Mouse (Mus musculus) liver (tissue): ENCODE data around the gene Tmem216.
A peak's percentile ranks its signal among the peaks of the same experiment; 100 is the strongest.
"Not testable (repeated sequence)": the region's sequence is repeated elsewhere in the genome, so short reads cannot be mapped to it uniquely, and the experiment has no call there.

Experiments used
- DNase-seq: peaks from one replicate; pipeline ENCODE4 v3.0.0-alpha.2; 2020; ENCODE audit warnings: mixed read lengths

The Tmem216 gene

DNA sequence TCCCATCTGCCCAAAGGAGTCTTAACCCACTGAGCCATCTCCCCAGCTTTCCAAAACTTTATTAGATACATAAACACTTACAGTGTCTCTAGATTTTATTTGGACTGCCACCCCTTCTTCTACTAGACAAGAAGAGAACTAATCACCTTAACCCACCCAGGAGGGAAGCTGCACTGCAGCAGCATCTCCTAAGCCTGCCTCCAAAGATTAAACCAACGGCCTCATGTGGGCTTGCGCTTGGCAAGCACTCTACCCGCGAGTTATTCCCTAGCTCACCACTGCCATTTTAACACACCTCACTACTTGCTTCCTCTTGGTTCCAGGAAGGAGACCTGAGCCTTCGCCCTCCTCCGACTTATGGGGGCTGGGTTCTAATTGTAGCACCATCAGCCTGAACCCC is 8.2 kb upstream of the Tmem216 start:
- DNase-seq = no peak

DNA sequence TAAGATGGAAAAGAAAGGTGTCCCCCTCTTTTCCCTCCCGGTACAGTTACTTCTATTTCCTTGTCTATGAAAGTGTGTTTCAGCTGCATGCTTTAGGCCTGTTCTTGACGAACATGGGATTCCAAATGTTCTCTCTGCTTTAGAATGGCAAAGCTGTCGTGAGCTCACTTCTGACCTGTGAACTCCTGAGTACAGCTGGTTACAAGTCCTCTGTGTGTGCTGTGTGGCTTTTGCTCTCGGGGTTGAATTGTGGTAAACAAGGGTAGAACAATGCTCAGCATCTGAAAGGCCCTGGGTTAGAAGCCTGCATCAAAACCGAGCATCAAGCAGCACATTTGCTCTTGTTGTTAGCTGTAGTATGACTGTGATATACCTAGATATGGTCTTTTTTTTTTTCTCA is 6.3 kb upstream of the Tmem216 start:
- no peak for DNase-seq

GRCm38 (mm10) chr19:10561558-10562314 is 5.7 kb upstream of the Tmem216 start:
- DNase-seq = no peak

GRCm38 (mm10) chr19:10560108-10560507 is 4.1 kb upstream of the Tmem216 start:
- DNase-seq = no peak

GRCm38 (mm10) chr19:10557837-10558375 is 1.9 kb upstream of the Tmem216 start:
- DNase-seq = not testable (repeated sequence)

- no peak for DNase-seq
Measured at GRCm38 (mm10) chr19:10557430-10557829, 1.4 kb upstream of the Tmem216 start.

GRCm38 (mm10) chr19:10557001-10557400 is 963 bp upstream of the Tmem216 start:
- DNase-seq = no peak

DNA sequence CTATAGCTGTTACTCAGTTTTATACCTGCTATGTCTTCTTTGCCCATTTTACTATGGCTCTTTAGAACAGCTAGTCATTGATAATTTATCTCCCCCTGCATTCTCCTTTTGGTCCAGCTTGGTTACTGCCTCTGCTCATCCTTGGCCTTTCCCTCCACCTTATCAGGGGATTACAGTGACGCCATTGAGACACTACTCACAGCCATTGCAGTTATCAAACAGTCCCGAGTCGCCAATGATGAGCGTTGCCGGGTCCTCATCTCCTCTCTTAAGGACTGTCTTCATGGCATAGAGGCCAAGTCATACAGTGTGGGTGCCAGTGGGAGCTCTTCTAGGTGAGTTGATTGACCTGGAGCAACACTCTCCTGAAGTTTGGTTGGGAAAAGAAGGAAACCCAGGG is 16.6 kb downstream of the Tmem216 start:
- DNase-seq = peak; percentile 48

DNA sequence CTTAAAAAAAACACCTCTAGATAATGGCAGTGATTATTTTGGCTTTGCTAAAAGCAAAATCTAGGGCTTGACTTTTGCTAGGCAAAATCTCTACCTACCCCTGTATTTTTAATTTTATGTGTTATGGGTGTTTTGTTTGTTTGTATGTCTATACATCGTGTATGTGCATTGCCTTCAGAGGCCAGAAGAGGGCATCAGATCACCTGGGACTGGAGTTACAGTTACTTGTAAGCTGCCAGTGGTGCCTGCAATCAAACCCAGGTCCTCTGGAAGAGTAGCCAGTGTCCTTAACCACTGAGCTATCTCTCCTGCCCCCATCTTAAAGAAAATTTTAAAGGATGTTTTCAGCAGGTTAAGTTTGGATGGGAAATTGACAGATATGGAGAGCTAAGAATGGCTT is 26.0 kb downstream of the Tmem216 start:
- no peak for DNase-seq

- DNase-seq = peak; percentile 27
Measured at GRCm38 (mm10) chr19:10525910-10526309, 30.1 kb downstream of the Tmem216 start, which contains the start of gene Sdhaf2. TSS of gene Sdhaf2 (minus strand) at chr19:10526142.

DNA sequence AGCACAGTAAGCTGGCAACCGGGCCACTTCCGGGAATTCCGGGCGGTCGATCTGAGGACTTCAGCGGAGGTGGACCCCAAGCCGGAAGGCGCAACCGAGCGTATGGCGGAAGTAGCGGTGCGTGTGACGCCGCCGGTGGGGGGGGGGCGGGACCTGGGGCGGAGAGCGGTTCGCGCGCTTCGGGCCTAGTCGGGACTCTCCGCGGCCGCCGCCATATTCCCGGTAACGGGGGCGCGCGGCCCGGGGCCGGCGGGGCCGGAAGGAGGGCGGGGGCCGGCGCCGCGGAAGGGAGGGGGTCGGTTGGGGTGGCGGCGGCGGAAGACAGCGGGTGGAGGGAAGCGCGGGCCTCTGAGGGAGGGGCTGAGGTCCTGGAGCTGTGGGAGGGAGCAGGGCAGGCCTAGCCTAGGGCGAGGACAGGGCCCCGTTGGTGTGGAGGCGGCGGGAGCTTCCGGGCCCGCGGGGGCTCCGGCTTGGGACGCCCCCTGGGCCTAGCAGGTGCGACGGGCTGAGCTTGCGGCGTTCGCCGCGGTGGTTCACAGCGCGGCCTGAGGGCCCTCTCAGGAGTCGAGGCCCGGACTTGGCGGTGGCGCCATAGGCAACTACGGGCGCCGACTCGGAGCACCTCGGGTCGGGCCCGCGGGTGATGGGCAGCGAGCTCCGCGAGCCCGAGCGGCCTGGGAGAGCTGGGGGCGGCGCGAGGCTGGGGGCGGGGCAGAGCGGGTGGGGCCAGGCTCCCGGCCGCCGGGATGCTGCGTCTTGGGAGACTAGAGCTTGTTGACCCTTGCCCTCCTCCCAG is 30.7 kb downstream of the Tmem216 start, which contains the start of gene Cpsf7:
Gene Cpsf7 (plus strand): TSS at position 161 of the 796 bp plus-strand sequence.
- peak; percentile 95 for DNase-seq

- no peak for DNase-seq
Measured at GRCm38 (mm10) chr19:10524784-10525105, 31.3 kb downstream of the Tmem216 start.

- no peak for DNase-seq
Measured at GRCm38 (mm10) chr19:10523483-10524080, 32.5 kb downstream of the Tmem216 start.

- no peak for DNase-seq
Measured at GRCm38 (mm10) chr19:10521926-10522325, 34.1 kb downstream of the Tmem216 start.

DNA sequence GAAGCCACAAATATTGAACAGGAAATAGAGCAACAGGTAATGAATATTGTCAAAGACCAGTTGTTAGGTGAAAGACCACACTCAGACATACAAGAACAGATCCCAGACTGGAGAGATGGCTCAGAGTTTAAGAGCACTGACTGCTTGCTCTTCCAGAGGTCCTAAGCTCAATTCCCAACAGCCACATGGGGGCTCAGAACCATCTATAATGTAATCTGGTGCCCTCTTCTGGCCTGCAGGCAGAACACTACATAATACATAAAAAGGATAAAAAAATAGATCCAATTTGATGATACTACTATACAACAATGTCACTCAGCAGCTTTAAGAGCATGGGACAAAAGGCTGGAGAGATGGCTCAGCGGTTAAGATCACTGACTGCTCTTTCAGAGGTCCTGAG is 35.7 kb downstream of the Tmem216 start:
- DNase-seq = no peak

- no peak for DNase-seq
Measured at GRCm38 (mm10) chr19:10510759-10511330, 45.2 kb downstream of the Tmem216 start.

- peak; percentile 44 for DNase-seq
Measured at GRCm38 (mm10) chr19:10502571-10502970, 53.5 kb downstream of the Tmem216 start.

DNA sequence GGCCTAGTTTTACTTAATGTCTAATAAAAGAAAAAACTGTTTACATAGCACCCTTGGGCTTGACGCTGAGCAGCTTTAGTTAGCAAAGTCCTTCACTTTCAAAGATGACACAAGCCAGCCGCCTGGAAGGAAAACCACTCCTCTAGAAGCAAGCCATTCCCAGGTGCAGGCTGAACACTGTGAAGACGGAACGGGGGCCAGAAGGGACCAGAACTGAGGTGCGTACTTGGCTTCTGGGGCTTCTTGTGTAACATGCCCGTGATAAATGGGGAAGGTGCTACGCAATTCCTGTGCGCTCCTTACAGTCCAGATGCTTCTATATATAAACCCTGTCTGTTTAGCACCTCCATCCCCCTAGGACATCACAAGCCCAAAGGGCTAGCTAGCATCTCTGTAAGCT is 55.5 kb downstream of the Tmem216 start:
- no peak for DNase-seq

DNA sequence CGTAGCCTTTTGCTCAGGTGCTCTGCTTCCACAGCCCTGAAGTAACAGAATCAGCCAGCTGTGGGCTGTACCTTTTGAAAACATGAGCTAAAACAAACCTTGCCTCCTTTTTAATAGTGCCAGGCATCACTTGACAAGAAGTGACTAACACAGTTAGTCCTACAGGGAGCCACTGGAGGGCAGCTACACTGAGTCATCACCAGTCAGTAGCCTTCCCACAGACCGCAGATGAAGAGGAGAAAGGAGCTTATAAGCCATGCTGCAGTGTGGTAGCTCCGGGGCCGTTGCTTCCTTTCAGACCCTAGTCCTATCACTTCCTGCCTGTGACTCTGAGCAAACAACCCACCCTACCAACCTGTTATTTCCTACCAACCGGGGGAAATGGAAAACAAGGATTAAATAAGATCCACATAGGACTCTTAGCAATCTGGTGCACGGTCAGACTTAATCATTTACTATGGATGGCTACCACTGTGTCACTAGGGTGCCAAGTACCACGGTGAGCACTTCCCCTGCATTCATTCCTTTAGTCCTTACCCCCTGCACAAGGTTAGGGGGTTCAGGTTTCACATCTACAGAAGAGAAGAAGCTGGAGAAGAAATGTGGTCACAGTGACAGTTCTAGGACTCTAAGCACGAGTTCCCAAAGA is 58.4 kb downstream of the Tmem216 start:
- DNase-seq = no peak

- no peak for DNase-seq
Measured at GRCm38 (mm10) chr19:10496976-10497375, 59.1 kb downstream of the Tmem216 start.

- no peak for DNase-seq
Measured at GRCm38 (mm10) chr19:10495670-10496069, 60.4 kb downstream of the Tmem216 start.

DNA sequence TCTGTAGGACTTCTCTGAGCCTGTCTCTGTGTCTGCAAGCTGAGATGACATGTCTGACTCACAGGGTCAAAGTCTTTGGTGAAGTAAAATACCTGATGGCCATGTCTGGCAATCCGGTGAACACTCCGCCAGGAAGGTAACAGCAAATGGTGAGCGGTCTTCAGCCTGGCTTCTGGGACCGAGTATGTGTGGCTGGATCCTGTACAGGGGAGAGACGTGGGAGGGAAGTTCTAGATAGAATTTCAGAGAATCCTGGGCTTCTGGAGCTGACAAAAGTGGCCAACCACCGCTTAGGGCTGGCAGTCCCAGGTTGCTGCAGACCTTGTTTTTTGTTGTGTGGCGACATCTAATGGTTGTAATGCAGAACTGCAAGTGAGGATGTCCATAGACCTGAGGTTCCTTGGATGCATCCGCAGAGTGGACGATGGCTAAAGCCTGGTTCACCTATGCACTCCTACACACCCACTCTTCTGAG is 69.7 kb downstream of the Tmem216 start:
- DNase-seq = peak; percentile 45
